1 mouse cellular context compared by ENCODE assay signal in the genomic region with DNA sequence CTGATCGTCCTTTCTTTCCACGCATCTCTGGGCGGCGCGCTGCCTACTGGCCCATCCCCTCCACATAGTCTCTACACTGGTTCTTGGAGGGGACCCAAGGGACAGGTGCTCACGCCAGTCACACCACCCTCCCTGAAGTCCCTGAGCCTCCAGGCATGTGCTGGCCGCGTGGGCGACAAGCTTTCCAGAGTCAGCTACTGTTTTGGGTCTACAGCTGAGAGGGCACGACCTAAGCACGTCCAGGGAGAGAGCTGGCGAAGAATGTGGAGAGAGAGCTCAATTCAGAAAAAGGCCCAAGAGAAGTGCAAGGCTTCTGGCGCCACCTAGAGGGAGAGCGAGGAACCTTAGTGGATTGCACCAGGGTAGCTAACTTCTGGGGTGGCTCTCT.
TF ChIP-seq lines count a peak whose summit lies in the region.

No protein-coding gene starts in this region.

TF ChIP-seq in myocyte, 11 proteins besides CTCF, POLR2A, EP300 and RAD21:
- peak; percentile 83 to 98 (median 98) for TF ChIP-seq MYOD1 (IDR thresholded peaks at IDR 0.05; ENCODE audit: control insufficient read depth in 1 of 3, insufficient read length in 2 of 3, low read depth in 2 of 3)
- TF ChIP-seq TCF3 (IDR thresholded peaks at IDR 0.05; ENCODE audit: insufficient read length, low read depth), result peak; percentile 53
- no peak for TF ChIP-seq USF1 (IDR thresholded peaks at IDR 0.05; ENCODE audit: low read depth)
- TF ChIP-seq MYOG (IDR thresholded peaks at IDR 0.05; ENCODE audit: control insufficient read depth in 1 of 3, insufficient read depth in 1 of 3, insufficient read length in 2 of 3, low read depth in 2 of 3), result peak; percentile 28 to 90 (median 40)
TF ChIP-seq in myocyte: peak in this region for 3.
